Mouse (Mus musculus) neutrophil, adult 5-6 weeks (primary cell): ENCODE measurements around the gene Cmip. TPM values are rescaled to one million over a fixed set of nuclear protein-coding genes. Genes with fewer than 3 reads are reported as not detected.
"Not testable (repeated sequence)": the region's sequence is repeated elsewhere in the genome, so short reads cannot be mapped to it uniquely, and the experiment has no call there.

Experiments used
- ATAC-seq: fragments of 151-379, 151-347 bp; 2 replicates; pipeline ENCODE4 v1.8.0; 2017; ENCODE audit warnings: mild to moderate bottlenecking, moderate TSS enrichment; ENCODE audit not compliant: insufficient number of reproducible peaks, poor library complexity, low FRiP score, severe bottlenecking; ENCODE audit errors: extremely low read depth
- total RNA-seq: library from RNA; stranded (forward); fragments of 200-1000 nt; gene quantifications from 2 replicates; pipeline ENCODE4 v1.2.3, GENCODE M21; 2017

The Cmip gene
- total RNA-seq, 1 experiment from 2014 or later: 74.6 TPM

DNA sequence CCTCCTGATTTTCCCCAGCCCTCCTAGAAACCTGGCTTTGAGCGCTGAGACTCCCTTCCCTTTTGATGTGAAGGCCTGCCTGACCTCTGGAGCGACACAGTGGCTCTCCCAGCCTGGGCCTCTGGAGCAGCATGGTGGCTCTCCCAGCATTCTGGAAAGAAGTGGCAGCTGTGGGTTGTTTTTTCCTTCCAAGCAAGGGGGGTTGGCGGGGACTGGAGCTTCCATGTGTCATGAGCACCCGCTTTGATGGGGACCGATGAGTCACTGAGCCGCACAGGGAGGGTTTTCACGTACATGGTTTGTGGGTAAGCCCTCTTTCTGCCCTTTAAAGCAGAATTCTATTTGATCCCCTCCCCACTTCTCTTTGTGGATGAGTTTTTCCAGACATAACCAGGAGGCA lies 138.2 kb downstream of the Cmip start:
- ATAC-seq: no peak

DNA sequence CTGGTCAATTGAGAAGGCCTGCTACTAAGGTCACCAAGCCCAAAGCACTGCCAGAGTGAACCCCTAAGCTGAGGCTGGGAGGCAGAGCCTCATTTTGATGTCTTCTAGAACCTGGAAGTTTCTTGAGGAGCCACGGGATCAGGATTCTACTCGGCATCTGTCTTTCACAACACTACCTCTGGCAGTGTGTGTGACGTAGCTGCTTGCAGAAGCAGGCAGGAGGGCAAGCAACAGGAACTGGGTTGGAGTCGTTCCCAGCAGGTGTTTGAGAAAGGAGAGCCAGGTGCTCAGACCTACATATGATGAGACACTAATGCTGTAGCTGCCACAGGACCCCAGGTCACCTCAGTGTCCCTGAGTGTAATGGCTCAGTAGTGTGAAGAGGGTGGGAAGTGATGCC lies 140.0 kb downstream of the Cmip start:
- ATAC-seq: no peak

DNA sequence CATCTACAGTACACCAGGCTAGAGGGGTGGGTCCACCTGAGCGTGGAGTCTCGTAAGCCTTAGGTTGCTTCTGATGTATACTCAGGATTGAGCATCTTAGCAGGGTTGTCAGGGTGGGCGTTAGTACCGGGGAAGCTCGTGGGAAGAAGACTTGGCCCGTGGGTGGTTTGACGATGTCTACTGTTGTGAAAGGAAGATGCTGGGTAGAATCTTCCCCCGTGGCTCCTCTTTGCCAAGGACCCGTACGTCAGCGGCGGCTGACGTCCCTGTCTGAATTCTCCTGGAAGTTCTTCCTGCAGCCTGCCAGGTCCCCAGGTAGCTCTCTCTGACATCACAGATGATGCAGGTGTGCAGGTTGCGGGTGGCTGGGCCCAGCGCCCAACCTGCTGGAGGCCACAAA lies 140.9 kb downstream of the Cmip start:
- ATAC-seq: no peak

DNA sequence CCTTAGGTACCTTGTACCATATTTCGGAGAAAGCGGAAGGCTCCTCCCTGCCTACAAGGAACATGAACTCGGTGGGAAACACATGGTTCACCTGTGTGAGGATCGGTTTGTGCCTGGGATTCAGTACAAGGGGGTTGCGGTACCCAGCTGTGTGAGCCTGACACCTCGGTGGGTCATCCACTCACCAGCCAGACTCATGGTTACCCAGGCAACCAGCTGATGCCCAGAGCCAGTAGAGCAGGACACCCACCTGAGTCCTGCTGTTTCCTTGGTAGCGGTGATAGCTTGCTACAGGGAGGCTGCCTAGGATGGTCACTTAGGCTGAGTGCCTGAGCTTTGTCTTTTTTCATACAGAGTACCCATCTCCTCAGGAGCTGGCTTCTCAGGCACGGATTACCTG lies 142.4 kb downstream of the Cmip start:
- no peak for ATAC-seq

DNA sequence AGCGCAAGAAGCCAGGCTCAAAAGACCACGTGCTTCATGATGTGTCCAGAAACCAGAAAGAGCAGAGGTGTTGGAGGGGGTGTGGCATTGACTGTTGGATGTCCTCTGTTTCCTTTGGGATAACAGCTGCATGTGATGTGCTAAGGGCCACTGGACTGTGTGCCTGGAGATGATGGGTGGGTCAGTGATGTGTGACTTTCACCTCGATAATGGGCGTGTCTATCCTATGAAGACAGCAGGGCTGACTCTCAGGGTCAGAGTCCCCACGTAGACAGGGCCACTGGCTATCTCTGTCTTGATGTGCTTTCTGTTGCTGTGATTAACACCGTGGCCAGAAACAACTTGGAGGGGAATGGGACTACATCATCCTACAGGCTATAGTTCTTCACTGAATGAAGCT lies 144.0 kb downstream of the Cmip start:
- ATAC-seq: no peak

DNA sequence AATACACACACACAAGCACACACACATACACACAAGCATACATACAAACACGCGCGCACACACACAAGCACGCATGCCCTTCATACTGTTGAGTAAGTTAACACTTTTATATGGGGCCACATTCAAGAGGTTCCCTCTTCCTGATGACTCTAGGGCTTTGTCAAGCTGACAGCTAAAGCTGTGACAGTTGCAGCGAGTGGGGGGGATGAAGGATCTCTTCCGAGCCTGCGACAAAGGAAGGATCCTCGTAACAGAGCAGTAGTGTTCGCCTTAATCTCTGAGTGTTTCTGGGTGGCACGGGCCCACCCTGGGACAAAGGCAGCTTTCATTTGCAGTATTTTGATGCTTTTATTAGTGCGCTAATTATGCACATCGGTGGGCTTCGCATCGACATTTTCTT lies 145.0 kb downstream of the Cmip start:
- no peak for ATAC-seq

DNA sequence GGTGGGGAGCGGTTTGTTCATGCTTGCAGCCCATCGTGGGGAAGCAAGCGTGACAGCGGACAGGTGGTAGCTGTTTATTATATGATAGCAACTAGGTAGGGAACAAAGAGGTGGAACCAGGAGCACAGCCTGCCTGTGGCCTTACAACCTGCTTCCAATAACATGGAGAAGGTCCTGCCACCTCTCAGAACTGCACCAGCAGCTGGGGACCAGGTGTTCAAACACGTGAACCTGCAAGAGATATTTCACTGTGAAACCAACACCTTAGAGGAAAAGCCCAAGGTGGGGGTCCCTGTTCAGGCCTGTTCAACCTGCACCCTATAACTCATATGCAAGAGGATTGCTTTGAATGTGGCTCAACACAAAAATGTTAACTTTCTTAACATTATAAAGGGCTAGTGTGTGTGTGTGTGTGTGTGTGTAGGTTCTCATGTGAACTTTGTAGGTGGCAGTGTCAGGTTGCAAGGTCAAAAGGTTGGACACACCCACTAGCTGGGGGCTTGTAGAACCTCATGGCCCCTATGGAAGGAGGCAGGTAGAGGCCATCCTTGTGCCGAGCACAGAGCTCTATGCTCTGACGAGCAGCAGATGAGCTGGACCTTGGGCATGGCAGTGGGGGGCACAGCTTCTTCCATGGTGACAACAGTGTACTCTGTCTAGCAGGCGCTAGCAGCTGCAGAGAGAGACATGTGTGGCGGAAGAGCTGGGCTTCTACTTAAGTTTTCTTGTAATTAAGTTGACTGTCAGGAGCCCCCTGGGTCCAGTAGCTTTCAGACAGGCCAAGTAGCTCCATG lies 146.2 kb downstream of the Cmip start:
- ATAC-seq: no peak

DNA sequence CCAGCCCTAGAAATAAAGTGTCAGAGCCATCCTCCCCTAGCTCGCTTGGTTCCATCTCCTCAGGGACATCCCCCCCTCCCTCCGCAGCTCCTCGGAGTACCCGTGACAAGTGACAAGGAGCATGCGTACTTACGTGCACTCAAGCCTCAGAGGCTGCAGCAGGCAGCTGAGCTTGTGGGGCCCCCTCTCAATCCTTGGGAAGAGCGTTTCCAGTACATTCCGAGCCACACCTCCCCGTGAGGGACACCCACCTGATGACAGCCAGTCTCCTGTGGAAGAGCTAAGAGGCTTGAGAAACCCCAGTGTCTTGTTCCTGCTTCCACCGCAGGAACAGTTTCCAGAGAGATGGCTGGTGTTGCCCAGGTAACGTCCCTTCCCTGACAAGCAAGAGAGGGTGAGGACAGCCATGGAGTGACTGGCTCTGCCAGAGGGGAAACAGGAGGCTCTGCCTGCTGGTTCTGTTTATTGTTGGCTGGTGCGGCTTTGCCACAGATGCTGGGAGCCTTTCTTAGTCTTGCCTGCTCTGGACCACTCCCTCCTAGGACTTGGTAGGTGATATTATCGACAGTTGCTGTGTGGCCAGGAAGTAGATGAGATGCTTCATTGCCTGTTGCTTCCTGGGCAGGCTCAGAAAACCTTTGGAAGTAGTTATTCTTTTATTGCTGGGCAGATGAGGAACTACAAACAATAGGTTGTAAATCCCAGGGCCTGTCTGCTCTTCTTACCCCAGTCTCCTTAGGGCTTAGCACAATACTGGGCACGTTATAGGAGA lies 147.0 kb downstream of the Cmip start:
- ATAC-seq: no peak

DNA sequence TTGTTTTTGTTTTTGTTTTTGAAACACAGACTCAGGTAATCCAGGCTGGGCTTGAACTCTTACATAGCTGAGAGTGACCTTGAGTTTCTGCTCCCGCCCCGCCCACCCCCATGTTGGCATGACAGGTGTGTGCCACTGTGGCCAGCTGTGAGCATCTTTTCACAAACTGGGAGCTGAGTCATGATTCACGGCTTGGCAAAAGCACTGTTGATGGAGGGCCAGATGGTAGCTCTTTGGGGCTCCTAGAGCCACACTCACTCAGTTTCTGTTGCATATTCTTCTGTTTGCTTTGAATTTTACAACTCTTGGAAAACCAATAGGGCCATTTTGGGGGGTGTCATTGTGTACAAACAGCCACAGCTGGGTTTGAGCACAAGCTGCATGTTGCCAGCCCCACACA lies 149.2 kb downstream of the Cmip start:
- no peak for ATAC-seq

DNA sequence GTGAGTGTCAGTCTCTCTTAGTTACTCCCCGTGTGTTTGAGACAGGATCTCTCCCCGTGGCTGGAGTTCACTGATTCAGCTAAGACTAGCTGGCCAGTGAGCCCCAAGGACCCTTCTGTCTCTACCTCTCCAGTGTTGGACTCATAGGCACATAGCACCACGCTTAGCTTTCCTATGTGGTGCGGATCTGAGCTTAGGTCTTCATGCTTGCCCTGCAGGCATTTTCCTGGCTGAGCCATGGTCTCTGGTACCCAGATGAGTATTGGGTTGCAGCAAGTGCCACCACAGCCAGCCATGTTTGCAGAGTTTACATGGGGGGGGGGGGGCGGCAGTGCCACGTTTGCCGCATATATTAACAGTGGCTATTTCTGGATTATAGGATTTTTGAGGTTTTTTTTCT lies 151.8 kb downstream of the Cmip start:
- no peak for ATAC-seq

DNA sequence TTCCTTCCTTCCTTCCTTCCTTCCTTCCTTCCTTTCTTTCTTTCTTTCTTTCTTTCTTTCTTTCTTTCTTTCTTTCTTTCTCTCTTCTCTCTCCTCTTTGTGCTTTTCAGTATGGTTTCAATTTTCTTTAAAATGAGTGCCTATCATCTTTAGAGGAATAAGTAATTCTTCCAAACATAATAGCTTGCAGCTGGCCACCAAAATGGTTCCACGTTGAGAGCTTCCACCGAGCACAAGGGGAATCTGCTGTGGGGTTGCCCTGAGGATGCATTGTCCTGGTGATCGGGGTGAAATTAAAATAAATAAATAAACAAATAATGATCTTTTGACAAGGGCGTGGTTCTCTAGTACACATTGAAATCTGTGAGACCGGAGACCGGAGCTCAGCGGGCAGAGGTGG lies 152.2 kb downstream of the Cmip start:
- no peak for ATAC-seq

DNA sequence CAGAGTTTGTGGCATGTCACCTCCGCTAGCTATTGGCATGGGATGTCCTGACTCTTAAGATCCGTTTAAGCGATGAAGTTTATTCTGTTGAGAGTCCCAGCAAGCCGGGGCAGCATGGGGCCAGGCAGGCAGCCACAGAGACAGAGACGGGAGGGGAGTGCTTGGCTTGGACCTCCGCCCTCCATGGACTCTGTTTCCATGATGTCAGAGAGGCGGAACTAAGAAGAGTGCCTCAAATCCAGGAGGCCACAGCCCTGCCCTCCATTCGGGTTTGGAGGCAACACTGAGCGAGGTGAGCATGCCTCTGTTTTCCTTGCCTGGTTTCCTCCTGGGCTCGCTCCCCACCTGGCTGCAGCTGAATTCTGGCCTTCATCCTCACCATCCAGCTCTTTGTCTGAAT lies 153.5 kb downstream of the Cmip start:
- no peak for ATAC-seq

DNA sequence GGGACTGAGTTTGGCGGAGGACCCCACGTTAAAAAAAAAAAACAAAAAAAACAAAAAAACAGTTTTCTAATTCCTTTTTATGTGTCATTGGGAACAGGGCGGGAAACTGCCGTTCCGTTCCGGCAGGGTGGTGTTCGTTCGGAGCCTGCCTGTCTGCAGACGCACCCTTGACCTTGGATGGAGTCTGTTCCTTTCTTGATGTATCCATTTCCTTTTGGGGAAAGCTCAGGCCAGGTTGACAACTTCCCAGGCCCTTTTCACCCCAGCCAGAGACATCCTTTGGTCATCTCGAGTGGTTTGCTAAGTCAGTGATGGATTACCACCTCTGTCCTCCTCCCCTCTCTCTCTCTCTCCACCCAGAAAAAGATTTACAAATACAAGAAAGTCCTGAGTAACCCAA lies 154.0 kb downstream of the Cmip start:
- no peak for ATAC-seq

DNA sequence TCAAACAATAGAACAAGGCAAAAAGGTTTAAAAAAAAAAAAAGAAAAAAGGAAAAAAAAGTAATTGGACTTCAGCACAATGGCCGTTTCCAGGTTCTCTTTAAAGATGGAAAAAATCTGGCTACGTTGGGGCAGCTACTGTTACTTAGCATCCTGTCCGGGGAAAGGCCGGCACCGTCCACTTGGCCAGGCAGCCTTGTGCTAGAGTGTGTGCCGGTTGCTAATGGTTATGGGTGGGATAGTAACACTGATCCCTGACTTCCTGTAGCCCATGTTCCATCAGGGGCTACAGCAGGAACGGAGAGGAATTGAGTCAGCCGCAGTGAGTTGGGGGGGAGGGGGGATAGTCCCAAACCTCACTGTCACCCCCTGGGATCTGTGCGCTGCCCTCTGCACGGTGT lies 155.4 kb downstream of the Cmip start:
- no peak for ATAC-seq

DNA sequence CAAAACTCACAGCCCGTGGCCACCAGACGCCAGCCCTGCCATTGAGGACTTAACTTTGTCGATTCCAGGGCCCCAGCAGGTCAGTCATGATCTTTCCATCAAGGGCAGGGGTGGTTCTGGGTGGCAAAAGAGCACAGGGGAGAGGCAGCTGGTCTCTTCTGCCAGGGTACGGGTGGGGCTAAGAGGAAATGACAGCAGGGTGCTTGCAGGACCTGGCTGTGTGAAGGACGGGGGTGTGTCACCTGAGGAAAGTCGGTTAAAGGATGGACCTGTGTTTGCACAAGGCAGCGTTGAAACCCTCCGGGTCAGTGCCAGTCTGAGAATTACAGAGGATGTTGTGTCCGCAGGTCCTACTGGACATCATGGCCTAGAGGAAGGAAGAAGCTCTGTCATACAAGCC lies 161.0 kb downstream of the Cmip start:
- ATAC-seq: no peak

DNA sequence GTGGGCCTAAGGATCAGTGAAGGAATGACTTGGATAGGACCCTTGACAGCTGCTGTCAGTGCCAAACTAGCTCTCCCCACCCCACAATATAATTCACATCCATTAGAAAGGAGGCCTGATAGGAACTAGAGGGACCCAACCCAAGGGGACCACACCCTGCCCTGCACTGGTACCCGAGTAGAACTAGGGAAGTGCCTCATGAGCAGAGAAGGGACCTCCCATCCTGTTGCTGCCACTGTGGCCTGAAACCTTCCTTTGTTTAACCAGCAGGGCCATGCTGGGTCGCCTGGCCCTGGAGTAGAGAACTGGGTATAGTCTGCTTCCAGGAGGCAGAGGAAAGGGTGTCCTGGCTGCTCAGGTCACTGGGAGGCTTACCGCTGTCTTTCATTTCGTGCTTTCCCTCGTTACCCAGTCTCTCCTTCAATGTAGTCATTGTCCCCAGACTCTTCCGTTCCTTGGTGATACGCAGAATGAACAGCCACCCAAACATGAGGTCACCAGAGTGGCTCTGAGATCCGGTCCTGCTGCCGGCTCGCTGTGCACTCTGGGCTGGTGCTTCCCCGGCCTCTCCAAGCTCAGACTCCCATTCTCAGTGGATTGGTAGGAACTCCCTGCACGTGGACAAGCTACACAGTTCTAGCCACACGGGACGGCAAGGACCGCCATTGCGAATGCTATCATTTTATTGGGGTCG lies 164.1 kb downstream of the Cmip start:
- ATAC-seq: no peak

DNA sequence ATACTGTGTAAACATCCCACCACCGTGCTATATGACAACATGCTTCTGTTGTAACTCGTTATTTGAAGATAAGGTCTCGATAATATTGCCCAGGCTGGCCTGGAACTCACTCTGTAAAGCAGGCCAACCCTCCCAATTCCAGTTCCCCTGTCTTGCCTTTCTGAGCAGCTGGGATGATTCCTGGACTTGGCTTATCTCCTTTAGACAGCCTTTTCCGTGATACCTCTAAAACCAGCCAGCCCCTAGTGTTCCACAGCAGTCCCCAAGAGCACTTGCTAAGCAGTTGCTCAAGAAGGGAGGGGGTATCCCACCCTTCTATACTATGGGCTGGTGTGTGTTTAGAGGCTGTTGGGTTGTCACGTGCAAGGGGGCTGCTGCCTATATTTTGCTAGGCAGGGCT lies 165.0 kb downstream of the Cmip start:
- no peak for ATAC-seq

DNA sequence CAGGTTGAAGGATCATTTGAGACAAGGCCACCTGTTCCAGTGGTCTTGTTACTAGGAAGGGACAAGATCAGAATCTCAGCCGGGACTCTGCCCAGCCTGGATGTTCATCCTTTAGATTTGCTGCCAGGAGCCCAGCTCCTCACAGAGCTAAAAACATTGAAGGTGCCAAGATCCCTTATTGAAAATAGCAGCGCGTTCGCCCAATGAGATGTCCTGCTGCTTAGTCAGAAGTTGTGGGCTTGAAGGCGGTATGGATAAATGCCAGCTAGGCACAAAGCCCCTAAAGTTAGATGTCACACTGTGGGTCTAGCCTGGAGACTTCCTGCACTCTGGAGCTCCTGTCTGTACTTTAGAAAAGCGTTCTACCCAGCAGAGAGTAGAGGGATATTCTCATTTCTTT lies 165.5 kb downstream of the Cmip start:
- no peak for ATAC-seq

DNA sequence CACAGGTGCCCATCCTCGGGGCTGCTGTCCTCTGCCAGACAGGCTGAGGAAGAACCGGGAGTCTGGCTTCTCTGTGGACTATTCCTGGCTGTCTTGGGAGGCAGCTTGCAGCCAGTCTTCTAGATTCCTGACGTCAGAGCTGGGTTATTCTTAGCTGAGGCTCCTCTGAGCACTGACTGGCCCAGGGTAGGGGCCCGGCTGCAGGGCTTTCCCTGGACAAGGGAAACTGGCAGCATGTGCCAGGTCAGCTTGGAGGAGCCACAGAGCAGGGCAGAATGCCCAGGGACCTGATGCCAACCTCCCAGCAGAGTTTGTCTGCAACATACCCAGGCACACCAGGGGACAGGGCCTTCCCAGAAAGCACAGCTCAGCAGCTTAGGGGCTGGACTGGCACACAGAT lies 166.2 kb downstream of the Cmip start:
- ATAC-seq: no peak

DNA sequence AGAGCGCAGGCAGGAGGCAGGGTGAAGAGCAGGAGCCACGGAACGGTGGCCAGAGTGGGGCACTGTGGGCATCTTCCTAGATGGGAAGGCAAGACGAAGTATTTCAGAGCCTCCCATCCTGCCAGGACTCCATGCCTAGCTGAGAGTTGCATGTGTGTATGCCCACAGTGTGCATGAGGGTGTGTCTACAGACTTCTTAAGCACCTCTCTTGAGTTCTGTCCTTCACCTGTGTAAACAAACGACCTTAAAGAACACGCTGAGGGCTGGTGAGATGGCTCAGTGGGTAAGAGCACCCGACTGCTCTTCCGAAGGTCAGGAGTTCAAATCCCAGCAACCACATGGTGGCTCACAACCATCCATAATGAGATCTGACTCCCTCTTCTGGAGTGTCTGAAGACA lies 171.0 kb downstream of the Cmip start:
- ATAC-seq: not testable (repeated sequence)
